Mouse (Mus musculus) limb, embryonic 14.5 days (tissue): Measurements from ENCODE around the gene Aaas. TPM values are rescaled to one million over a fixed set of nuclear protein-coding genes. Genes with fewer than 3 reads are reported as not detected.

Experiments used
- ATAC-seq: fragments of 200-750 bp; cut with Nextera tagmentation; 2 replicates; pipeline ENCODE4 v1.8.0; 2017; ENCODE audit warnings: low read depth, moderate number of reproducible peaks, moderate TSS enrichment; ENCODE audit not compliant: low FRiP score
- DNase-seq: peaks from one replicate; pipeline ENCODE4 v3.0.0-alpha.2; 2015; ENCODE audit warnings: low spot score
- H3K27ac ChIP-seq: fragments of 300-500 bp; sonication (generic); replicated peaks from 2 replicates; pipeline ENCODE4 v1.5.1; 2014; ENCODE audit warnings: low read depth, mild to moderate bottlenecking, low read length, moderate library complexity, mixed read lengths
- H3K27me3 ChIP-seq: fragments of 300-500 bp; sonication (generic); 2 replicates; pipeline ENCODE4 v1.6.1; 2014; ENCODE audit warnings: low read length, mixed read lengths; ENCODE audit not compliant: control insufficient read depth, insufficient read depth
- H3K36me3 ChIP-seq: fragments of 300-500 bp; sonication (generic); 2 replicates; pipeline ENCODE4 v1.6.1; 2014; ENCODE audit warnings: mild to moderate bottlenecking, low read length, moderate library complexity, mixed read lengths; ENCODE audit not compliant: control insufficient read depth, insufficient read depth
- H3K4me1 ChIP-seq: fragments of 300-500 bp; sonication (generic); 2 replicates; pipeline ENCODE4 v1.6.1; 2014; ENCODE audit warnings: antibody characterized with exemption, low read length, mixed read lengths; ENCODE audit not compliant: control insufficient read depth, insufficient read depth
- H3K4me2 ChIP-seq: fragments of 300-500 bp; sonication (generic); replicated peaks from 2 replicates; pipeline ENCODE4 v1.6.1; 2014; ENCODE audit warnings: low read depth, mild to moderate bottlenecking, low read length, moderate library complexity; ENCODE audit not compliant: severe bottlenecking
- H3K4me3 ChIP-seq: fragments of 300-500 bp; sonication (generic); replicated peaks from 2 replicates; pipeline ENCODE4 v1.5.1; 2014; ENCODE audit warnings: low read length
- H3K9ac ChIP-seq: fragments of 300-500 bp; sonication (generic); 2 replicates; pipeline ENCODE4 v1.6.1; 2014; ENCODE audit warnings: mild to moderate bottlenecking, low read depth, low read length, moderate library complexity; ENCODE audit not compliant: severe bottlenecking
- H3K9me3 ChIP-seq: fragments of 300-500 bp; sonication (generic); 2 replicates; pipeline ENCODE4 v1.6.1; 2016; ENCODE audit warnings: low read length; ENCODE audit not compliant: control insufficient read depth
- POLR2A ChIP-seq: fragments of 200-500 bp; IDR thresholded peaks from 2 replicates; pipeline ENCODE4 v1.8.0; 2012; ENCODE audit warnings: inconsistent platforms, mild to moderate bottlenecking, moderate library complexity, borderline replicate concordance; ENCODE audit not compliant: insufficient read depth, insufficient read length; ENCODE audit errors: extremely low read depth
- WGBS: fragments of 180-500 bp; shearing (Covaris S2); extraction: QIAGEN DNeasy Blood & Tissue Kit; methylation state at CpG from one replicate; pipeline ENCODE4 v1.1.7; 2014; 5-methylcytosine and 5-hydroxymethylcytosine counted together
- polyA plus RNA-seq, 2 experiments: library from polyadenylated mRNA; depleted of rRNA in 1 of 2; stranded (reverse) in 1 of 2; unstranded in 1 of 2; fragments of >200 nt; fragmentation: Nextera tagmentation in 1 of 2; extraction: Ambion mirVana in 1 of 2; gene quantifications; 2 replicates each; pipeline versions ENCODE4 v1.2.1 to v1.2.3; 2012 to 2014

Gene Aaas
- polyA plus RNA-seq, 2 experiments: 54.4 to 65.5 TPM

DNA sequence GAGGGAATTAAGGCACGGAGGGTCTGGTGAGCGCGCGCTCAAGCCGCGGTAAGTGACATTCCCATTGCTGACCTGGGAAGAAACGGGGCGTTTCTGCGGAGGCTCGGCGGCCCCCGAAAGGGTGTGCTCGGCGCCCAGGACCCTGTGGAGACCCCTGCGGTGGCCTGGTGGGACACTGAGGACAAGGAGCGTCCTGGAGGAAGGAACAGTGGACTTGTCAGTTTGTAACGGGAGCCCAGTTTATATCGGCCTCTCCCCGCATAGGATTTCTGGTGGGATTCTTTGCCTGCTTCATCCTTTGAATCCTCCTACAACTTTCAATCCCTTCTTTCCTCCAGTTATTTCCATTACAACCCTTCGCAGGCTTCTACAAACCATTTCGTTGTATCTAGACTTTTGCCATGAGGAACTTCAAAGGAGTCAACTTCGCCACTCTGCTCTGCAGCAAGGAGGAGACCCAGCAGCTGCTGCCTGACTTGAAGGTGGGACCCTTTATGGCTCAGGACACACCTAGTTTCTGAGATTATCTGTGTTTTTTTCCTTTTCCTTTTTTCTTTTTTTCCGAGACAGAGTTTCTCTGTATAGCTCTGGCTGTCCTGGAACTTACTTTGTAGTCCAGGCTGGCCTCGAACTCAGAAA, 54.1 kb downstream of the Aaas start:
- Histone ChIP-seq H3K9me3 (no peaks in the 10 kb centered on the region), H3K4me1 (peaks cover 6% of the 10 kb centered on the region), H3K9ac (peak overlapping the region; percentile 49), H3K27ac (no peak overlapping the region), H3K27me3 (no peaks in the 10 kb centered on the region), H3K36me3 (peaks cover 32% of the 10 kb centered on the region), H3K4me3 (peak overlapping the region; percentile 69), H3K4me2 (peak overlapping the region; percentile 93)
- DNase-seq: no peak
- TF ChIP-seq POLR2A: no peak
- 7% methylated on average over 24 of the region's 24 CpGs for whole genome bisulfite sequencing
- peak; percentile 20 for ATAC-seq

- Histone ChIP-seq H3K36me3 (peaks cover 26% of the 10 kb centered on the region), H3K4me2 (peak within 1 kb of the TSS; percentile 93), H3K27ac (no peak within 1 kb of the TSS), H3K27me3 (no peaks in the 10 kb centered on the region), H3K4me1 (peaks cover 6% of the 10 kb centered on the region), H3K4me3 (peak within 1 kb of the TSS; percentile 69), H3K9me3 (no peaks in the 10 kb centered on the region), H3K9ac (peak within 1 kb of the TSS; percentile 49)
- ATAC-seq (peak; percentile 99), DNase-seq (peak; percentile 96)
- 0 out of 2 replicates have a peak, but pooled peaks have one; percentile 21 for TF ChIP-seq POLR2A
- WGBS: 7% methylated on average over 25 of the region's 25 CpGs
Observed at GRCm38 (mm10) chr15:102295633-102296367, 54.8 kb downstream of the Aaas start, which contains the start of gene Espl1. Gene Espl1, plus strand, starts transcription at chr15:102296266.

Other genes with a start within 250 kb of the Aaas start
- gene Spryd3, start 214.5 kb downstream of the Aaas start, polyA plus RNA-seq (2012; rRNA removed): 37.4 and 39.8 TPM in 2 replicates
- 18.7 and 18.9 TPM in 2 replicates for gene Spryd3, start 214.5 kb downstream of the Aaas start, polyA plus RNA-seq (2014; fragmentation: Nextera tagmentation; extraction: Ambion mirVana)
- gene Igfbp6, start 206.4 kb downstream of the Aaas start, polyA plus RNA-seq (2012; rRNA removed): 6.2 and 8.1 TPM in 2 replicates
- 11.7 and 11.9 TPM in 2 replicates for gene Igfbp6, start 206.4 kb downstream of the Aaas start, polyA plus RNA-seq (2014; fragmentation: Nextera tagmentation; extraction: Ambion mirVana)
- gene Soat2, start 200.2 kb downstream of the Aaas start, polyA plus RNA-seq (2012; rRNA removed): 0.87 and 1.1 TPM in 2 replicates
- 0.48 and 0.76 TPM in 2 replicates for gene Soat2, start 200.2 kb downstream of the Aaas start, polyA plus RNA-seq (2014; fragmentation: Nextera tagmentation; extraction: Ambion mirVana)
- gene Zfp740, start 147.5 kb downstream of the Aaas start, polyA plus RNA-seq (2012; rRNA removed): 89.4 and 96.0 TPM in 2 replicates
- gene Zfp740, start 147.5 kb downstream of the Aaas start, polyA plus RNA-seq (2014; fragmentation: Nextera tagmentation; extraction: Ambion mirVana): 53.8 and 64.0 TPM in 2 replicates
- gene Csad, start 146.0 kb downstream of the Aaas start, polyA plus RNA-seq (2012; rRNA removed): 112 and 130 TPM in 2 replicates
- 66.1 and 75.3 TPM in 2 replicates for gene Csad, start 146.0 kb downstream of the Aaas start, polyA plus RNA-seq (2014; fragmentation: Nextera tagmentation; extraction: Ambion mirVana)
- 2.7 and 3.0 TPM in 2 replicates for gene Itgb7, start 118.8 kb downstream of the Aaas start, polyA plus RNA-seq (2012; rRNA removed)
- gene Itgb7, start 118.8 kb downstream of the Aaas start, polyA plus RNA-seq (2014; fragmentation: Nextera tagmentation; extraction: Ambion mirVana): 4.2 and 6.5 TPM in 2 replicates
- 135 and 175 TPM in 2 replicates for gene Rarg, start 93.3 kb downstream of the Aaas start, polyA plus RNA-seq (2012; rRNA removed)
- gene Rarg, start 93.3 kb downstream of the Aaas start, polyA plus RNA-seq (2014; fragmentation: Nextera tagmentation; extraction: Ambion mirVana): 115 and 140 TPM in 2 replicates
- 3.1 and 3.8 TPM in 2 replicates for gene Gm9918, start 80.2 kb downstream of the Aaas start, polyA plus RNA-seq (2012; rRNA removed)
- gene Gm9918, start 80.2 kb downstream of the Aaas start, polyA plus RNA-seq (2014; fragmentation: Nextera tagmentation; extraction: Ambion mirVana): 0.93 and 1.0 TPM in 2 replicates
- gene Mfsd5, start 71.3 kb downstream of the Aaas start, polyA plus RNA-seq (2012; rRNA removed): 55.6 and 76.8 TPM in 2 replicates
- gene Mfsd5, start 71.3 kb downstream of the Aaas start, polyA plus RNA-seq (2014; fragmentation: Nextera tagmentation; extraction: Ambion mirVana): 77.7 and 82.1 TPM in 2 replicates
- 37.2 and 40.0 TPM in 2 replicates for gene Espl1, start 54.5 kb downstream of the Aaas start, polyA plus RNA-seq (2012; rRNA removed)
- 27.2 and 27.3 TPM in 2 replicates for gene Espl1, start 54.5 kb downstream of the Aaas start, polyA plus RNA-seq (2014; fragmentation: Nextera tagmentation; extraction: Ambion mirVana)
- gene Pfdn5, start 24.7 kb downstream of the Aaas start, polyA plus RNA-seq (2012; rRNA removed): 177 and 331 TPM in 2 replicates
- gene Pfdn5, start 24.7 kb downstream of the Aaas start, polyA plus RNA-seq (2014; fragmentation: Nextera tagmentation; extraction: Ambion mirVana): 527 and 545 TPM in 2 replicates
- gene Myg1, start 19.1 kb downstream of the Aaas start, polyA plus RNA-seq (2012; rRNA removed): 108 and 117 TPM in 2 replicates
- gene Myg1, start 19.1 kb downstream of the Aaas start, polyA plus RNA-seq (2014; fragmentation: Nextera tagmentation; extraction: Ambion mirVana): 91.1 and 92.1 TPM in 2 replicates
- 22.5 and 32.5 TPM in 2 replicates for gene Sp7, start 16.4 kb upstream of the Aaas start, polyA plus RNA-seq (2012; rRNA removed)
- 7.9 and 11.7 TPM in 2 replicates for gene Sp7, start 16.4 kb upstream of the Aaas start, polyA plus RNA-seq (2014; fragmentation: Nextera tagmentation; extraction: Ambion mirVana)
- 35.7 and 41.1 TPM in 2 replicates for gene Sp1, start 55.4 kb upstream of the Aaas start, polyA plus RNA-seq (2012; rRNA removed)
- gene Sp1, start 55.4 kb upstream of the Aaas start, polyA plus RNA-seq (2014; fragmentation: Nextera tagmentation; extraction: Ambion mirVana): 17.2 and 17.7 TPM in 2 replicates
- 0.53 and 0.67 TPM in 2 replicates for gene Amhr2, start 94.6 kb upstream of the Aaas start, polyA plus RNA-seq (2012; rRNA removed)
- gene Amhr2, start 94.6 kb upstream of the Aaas start, polyA plus RNA-seq (2014; fragmentation: Nextera tagmentation; extraction: Ambion mirVana): 0.25 and 1.1 TPM in 2 replicates
- gene Prr13, start 108.3 kb upstream of the Aaas start, polyA plus RNA-seq (2012; rRNA removed): 67.8 and 74.6 TPM in 2 replicates
- 76.6 and 81.6 TPM in 2 replicates for gene Prr13, start 108.3 kb upstream of the Aaas start, polyA plus RNA-seq (2014; fragmentation: Nextera tagmentation; extraction: Ambion mirVana)
- 814 and 942 TPM in 2 replicates for gene Pcbp2, start 119.8 kb upstream of the Aaas start, polyA plus RNA-seq (2012; rRNA removed)
- 324 and 328 TPM in 2 replicates for gene Pcbp2, start 119.8 kb upstream of the Aaas start, polyA plus RNA-seq (2014; fragmentation: Nextera tagmentation; extraction: Ambion mirVana)
- gene Gm10337, start 153.0 kb upstream of the Aaas start, polyA plus RNA-seq (2012; rRNA removed): not detected in 2 replicates
- gene Gm10337, start 153.0 kb upstream of the Aaas start, polyA plus RNA-seq (2014; fragmentation: Nextera tagmentation; extraction: Ambion mirVana): not detected in 2 replicates
- gene Map3k12, start 166.3 kb upstream of the Aaas start, polyA plus RNA-seq (2012; rRNA removed): 36.3 and 38.3 TPM in 2 replicates
- gene Map3k12, start 166.3 kb upstream of the Aaas start, polyA plus RNA-seq (2014; fragmentation: Nextera tagmentation; extraction: Ambion mirVana): 15.8 and 18.7 TPM in 2 replicates
- 132 and 150 TPM in 2 replicates for gene Tarbp2, start 167.4 kb upstream of the Aaas start, polyA plus RNA-seq (2012; rRNA removed)
- gene Tarbp2, start 167.4 kb upstream of the Aaas start, polyA plus RNA-seq (2014; fragmentation: Nextera tagmentation; extraction: Ambion mirVana): 78.1 and 86.6 TPM in 2 replicates
- 13.7 and 14.4 TPM in 2 replicates for gene Npff, start 174.2 kb upstream of the Aaas start, polyA plus RNA-seq (2012; rRNA removed)
- gene Npff, start 174.2 kb upstream of the Aaas start, polyA plus RNA-seq (2014; fragmentation: Nextera tagmentation; extraction: Ambion mirVana): 2.5 and 2.8 TPM in 2 replicates